Mouse (Mus musculus) heart, postnatal 0 days (tissue): ENCODE results near the gene Camkmt.

Experiments used
- CTCF ChIP-seq: IDR thresholded peaks from 2 replicates; pipeline ENCODE4 v1.5.1; 2016; ENCODE audit warnings: antibody characterized with exemption, control low read depth, low read depth
- EP300 ChIP-seq: IDR thresholded peaks from 2 replicates; pipeline ENCODE4 v1.6.1; 2016; ENCODE audit warnings: antibody characterized with exemption, low read depth

GRCm38 (mm10) chr17:85171951-85172350 lies 81.6 kb downstream of the Camkmt start:
- no peak for TF ChIP-seq CTCF
- no peak for TF ChIP-seq EP300
